Mouse (Mus musculus) midbrain, embryonic 16.5 days (tissue): ENCODE data around the gene Mum1. TPM values are rescaled to one million over a fixed set of nuclear protein-coding genes. Genes with fewer than 3 reads are reported as not detected.
A peak's percentile ranks its signal among the peaks of the same experiment; 100 is the strongest.

Experiments used
- ATAC-seq: fragments of 200-750 bp; cut with Nextera tagmentation; 2 replicates; pipeline ENCODE4 v1.8.0; 2017; ENCODE audit warnings: moderate TSS enrichment
- H3K27ac ChIP-seq: fragments of 300-500 bp; sonication (generic); 2 replicates; pipeline ENCODE4 v1.5.1; 2014; ENCODE audit warnings: mild to moderate bottlenecking, low read length, mixed read lengths
- H3K27me3 ChIP-seq: fragments of 300-500 bp; sonication (generic); 2 replicates; pipeline ENCODE4 v1.6.1; 2014; ENCODE audit warnings: low read depth, low read length, mixed read lengths; ENCODE audit not compliant: control insufficient read depth, insufficient read depth
- H3K36me3 ChIP-seq: fragments of 300-500 bp; sonication (generic); 2 replicates; pipeline ENCODE4 v1.6.1; 2014; ENCODE audit warnings: mild to moderate bottlenecking, low read length, moderate library complexity, mixed read lengths; ENCODE audit not compliant: control insufficient read depth, insufficient read depth
- H3K4me1 ChIP-seq: fragments of 300-500 bp; sonication (generic); 2 replicates; pipeline ENCODE4 v1.6.1; 2014; ENCODE audit warnings: mild to moderate bottlenecking, low read length, mixed read lengths; ENCODE audit not compliant: control insufficient read depth, insufficient read depth
- H3K4me2 ChIP-seq: fragments of 300-500 bp; sonication (generic); 2 replicates; pipeline ENCODE4 v1.6.1; 2014; ENCODE audit warnings: mild to moderate bottlenecking, low read length, mixed read lengths
- H3K4me3 ChIP-seq: fragments of 300-500 bp; sonication (generic); 2 replicates; pipeline ENCODE4 v1.5.1; 2014; ENCODE audit warnings: low read depth, mild to moderate bottlenecking, low read length, moderate library complexity, mixed read lengths
- H3K9ac ChIP-seq: fragments of 300-500 bp; sonication (generic); 2 replicates; pipeline ENCODE4 v1.6.1; 2014; ENCODE audit warnings: low read depth, low read length, mixed read lengths
- H3K9me3 ChIP-seq: fragments of 300-500 bp; sonication (generic); replicated peaks from 2 replicates; pipeline ENCODE4 v1.6.1; 2014; ENCODE audit warnings: mild to moderate bottlenecking, low read length, mixed read lengths; ENCODE audit not compliant: control insufficient read depth, poor library complexity, severe bottlenecking
- WGBS: fragments of 180-500 bp; shearing (Covaris S2); extraction: QIAGEN DNeasy Blood & Tissue Kit; methylation state at CpG from one replicate; pipeline ENCODE4 v1.1.7; 2014; 5-methylcytosine and 5-hydroxymethylcytosine counted together
- polyA plus RNA-seq: library from polyadenylated mRNA; unstranded; fragments of >200 nt; fragmentation: Nextera tagmentation; extraction: Ambion mirVana; gene quantifications from 2 replicates; pipeline ENCODE4 v1.2.1, GENCODE M21; 2015

Gene Mum1
- polyA plus RNA-seq, 1 experiment from 2014 or later = 51.1 TPM

- H3K4me2 ChIP-seq = peak within 1 kb of the TSS; percentile 91
- H3K36me3 ChIP-seq = peaks cover 13% of the 10 kb centered on the region
- H3K9me3 ChIP-seq = no peaks in the 10 kb centered on the region
- peak within 1 kb of the TSS; percentile 80 for H3K27ac ChIP-seq
- WGBS = under 1% methylated on average over 49 of the region's 49 CpGs
- peak within 1 kb of the TSS; percentile 61 for H3K9ac ChIP-seq
- peaks cover 25% of the 10 kb centered on the region for H3K4me1 ChIP-seq
- H3K27me3 ChIP-seq = no peaks in the 10 kb centered on the region
- peak; percentile 79 for ATAC-seq
- H3K4me3 ChIP-seq = peak within 1 kb of the TSS; percentile 44
These were observed 34.7 kb downstream of the Mum1 start, which contains the start of the genes Gamt and Dazap1 for GRCm38 (mm10) chr10:80260642-80261584. Gene Gamt, minus strand, starts transcription at chr10:80261012. Gene Dazap1, plus strand, starts transcription at chr10:80261486.

GRCm38 (mm10) chr10:80261585-80261968 lies 35.3 kb downstream of the Mum1 start:
- peaks cover 32% of the 10 kb centered on the region for H3K4me1 ChIP-seq

GRCm38 (mm10) chr10:80262169-80262568 lies 35.9 kb downstream of the Mum1 start:
- H3K27ac ChIP-seq = no peak overlapping the region
- no peak for ATAC-seq
- no peak overlapping the region for H3K4me3 ChIP-seq
- H3K27me3 ChIP-seq = no peaks in the 10 kb centered on the region
- H3K4me1 ChIP-seq = peaks cover 37% of the 10 kb centered on the region
- peak overlapping the region; percentile 91; the same call in 1 of the 2 replicates for H3K4me2 ChIP-seq
- H3K9ac ChIP-seq = no peak overlapping the region
- no peaks in the 10 kb centered on the region for H3K9me3 ChIP-seq
- H3K36me3 ChIP-seq = peaks cover 4% of the 10 kb centered on the region; the same call in 1 of the 2 replicates
- WGBS = 72% methylated on average over 12 of the region's 12 CpGs

More at GRCm38 (mm10) chr10:80261585-80261968, 35.3 kb downstream of the Mum1 start:
- Histone ChIP-seq H3K4me2 (peak overlapping the region; percentile 91), H3K9me3 (no peaks in the 10 kb centered on the region), H3K36me3 (peaks cover 9% of the 10 kb centered on the region), H3K27me3 (no peaks in the 10 kb centered on the region), H3K4me3 (peak overlapping the region; percentile 44), H3K9ac (peak overlapping the region; percentile 61), H3K27ac (peak overlapping the region; percentile 80)
- ATAC-seq = peak; percentile 26
- 2% methylated on average over 14 of the region's 14 CpGs for WGBS

- Histone ChIP-seq H3K36me3 (0 out of 2 replicates have a peak, but pooled peaks cover 4% of the 10 kb centered on the region), H3K4me2 (no peak overlapping the region), H3K27ac (no peak overlapping the region), H3K4me1 (peaks cover 45% of the 10 kb centered on the region), H3K9me3 (no peaks in the 10 kb centered on the region), H3K27me3 (no peaks in the 10 kb centered on the region), H3K4me3 (no peak overlapping the region), H3K9ac (no peak overlapping the region)
- no peak for ATAC-seq
- 91% methylated on average over 10 of the region's 10 CpGs for WGBS
These were observed 36.6 kb downstream of the Mum1 start for GRCm38 (mm10) chr10:80262776-80263365.

- ATAC-seq = peak; percentile 75
- Histone ChIP-seq H3K36me3 (no peaks in the 10 kb centered on the region), H3K4me1 (peaks cover 57% of the 10 kb centered on the region)
These were observed 38.3 kb downstream of the Mum1 start for GRCm38 (mm10) chr10:80264341-80265148.

GRCm38 (mm10) chr10:80265149-80265486 lies 38.9 kb downstream of the Mum1 start:
- no peaks in the 10 kb centered on the region for H3K36me3 ChIP-seq
- ATAC-seq = no peak; the same call in 1 of the 2 replicates
- H3K27ac ChIP-seq = peak overlapping the region; percentile 77
- peaks cover 55% of the 10 kb centered on the region for H3K4me1 ChIP-seq
- no peaks in the 10 kb centered on the region for H3K27me3 ChIP-seq
- peak overlapping the region; percentile 98 for H3K9ac ChIP-seq
- peak overlapping the region; percentile 94 for H3K4me3 ChIP-seq
- H3K4me2 ChIP-seq = peak overlapping the region; percentile 87
- 0% methylated on average over 18 of the region's 18 CpGs for WGBS
- H3K9me3 ChIP-seq = no peaks in the 10 kb centered on the region

More at GRCm38 (mm10) chr10:80264341-80265148, 38.3 kb downstream of the Mum1 start:
- H3K4me2 ChIP-seq = peak overlapping the region; percentile 87
- H3K27me3 ChIP-seq = no peaks in the 10 kb centered on the region
- peak overlapping the region; percentile 98 for H3K9ac ChIP-seq
- no peaks in the 10 kb centered on the region for H3K9me3 ChIP-seq
- peak overlapping the region; percentile 94 for H3K4me3 ChIP-seq
- WGBS = 2% methylated on average over 78 of the region's 81 CpGs
- H3K27ac ChIP-seq = peak overlapping the region; percentile 86

- 98% methylated on average over 2 of the region's 2 CpGs for WGBS
- no peak overlapping the region for H3K4me3 ChIP-seq
- peaks cover 49% of the 10 kb centered on the region for H3K4me1 ChIP-seq
- peaks cover 5% of the 10 kb centered on the region; the same call in 1 of the 2 replicates for H3K36me3 ChIP-seq
- no peak overlapping the region for H3K4me2 ChIP-seq
- H3K27me3 ChIP-seq = no peaks in the 10 kb centered on the region
- H3K9me3 ChIP-seq = no peaks in the 10 kb centered on the region
- ATAC-seq = no peak
- no peak overlapping the region for H3K9ac ChIP-seq
- H3K27ac ChIP-seq = no peak overlapping the region
These were observed 43.9 kb downstream of the Mum1 start for GRCm38 (mm10) chr10:80270099-80270498.

GRCm38 (mm10) chr10:80270734-80271181 lies 44.5 kb downstream of the Mum1 start:
- Histone ChIP-seq H3K27me3 (no peaks in the 10 kb centered on the region), H3K4me1 (peaks cover 46% of the 10 kb centered on the region), H3K4me3 (no peak overlapping the region), H3K36me3 (peaks cover 5% of the 10 kb centered on the region; the same call in 1 of the 2 replicates), H3K9me3 (no peaks in the 10 kb centered on the region), H3K4me2 (no peak overlapping the region), H3K9ac (peak overlapping the region; percentile 25; the same call in 1 of the 2 replicates), H3K27ac (no peak overlapping the region)
- no peak for ATAC-seq
- 69% methylated on average over 6 of the region's 6 CpGs for WGBS
